ENCODE assay signal across 10 mouse cellular contexts in genomic region chr5:66865229-66865628, GRCm38 (mm10).
DNase-seq lines count a peak whose midpoint lies in the region; ATAC-seq lines count a peak whose summit lies in the region.
"Had no signal": no experiment of that assay in that cellular context is flagged by ENCODE, and none has a peak within 500 bp of the region (broad histone marks: within the 10 kb centered on the region; RNA-seq: fewer than 3 reads in every experiment).

No protein-coding gene starts in this region.

- no peaks in the 10 kb centered on the region for H3K9me3 ChIP-seq in hindbrain, embryonic 14.5 days (ENCODE audit: control insufficient read depth, low read length)
- H3K9me3 ChIP-seq in hindbrain, embryonic 12.5 days (replicated peaks) = no peaks in the 10 kb centered on the region
- no peaks in the 10 kb centered on the region for H3K9me3 ChIP-seq in midbrain, embryonic 15.5 days
- H3K9me3 ChIP-seq in embryonic facial prominence, embryonic 10.5 days = no peaks in the 10 kb centered on the region
- H3K9me3 ChIP-seq: liver, embryonic 12.5 days had no signal

- peak; percentile 44; the same call in 1 of the 2 replicates for ATAC-seq in hindbrain, embryonic 14.5 days (ENCODE audit: low FRiP score)
- ATAC-seq in hindbrain, embryonic 12.5 days (ENCODE audit: low FRiP score) = no peak
- peak; percentile 82 for ATAC-seq in midbrain, embryonic 15.5 days (replicated peaks)
- ATAC-seq: liver, embryonic 12.5 days had no signal

- no peak overlapping the region for H3K27ac ChIP-seq in hindbrain, embryonic 14.5 days
- H3K27ac ChIP-seq in hindbrain, embryonic 12.5 days = no peak overlapping the region
- peak overlapping the region; percentile 31; the same call in 1 of the 2 replicates for H3K27ac ChIP-seq in midbrain, embryonic 15.5 days
- H3K27ac ChIP-seq in embryonic facial prominence, embryonic 10.5 days (replicated peaks) = no peak overlapping the region
- H3K27ac ChIP-seq: liver, embryonic 12.5 days had no signal

- no peaks in the 10 kb centered on the region for H3K36me3 ChIP-seq in hindbrain, embryonic 14.5 days (replicated peaks; ENCODE audit: control insufficient read depth, insufficient read depth)
- no peaks in the 10 kb centered on the region for H3K36me3 ChIP-seq in hindbrain, embryonic 12.5 days
- no peaks in the 10 kb centered on the region for H3K36me3 ChIP-seq in midbrain, embryonic 15.5 days (replicated peaks)
- no peaks in the 10 kb centered on the region for H3K36me3 ChIP-seq in embryonic facial prominence, embryonic 10.5 days (replicated peaks)
- H3K36me3 ChIP-seq: liver, embryonic 12.5 days had no signal

- DNase-seq in hindbrain, embryonic 14.5 days (ENCODE audit: low spot score) = peak; percentile 43
- DNase-seq in ZHBTc4 (ENCODE audit: low read depth, low spot score) = peak; percentile 33
- DNase-seq in frontal cortex, adult 2 months (ENCODE audit: extremely low spot score in 1 of 2, low spot score in 1 of 2) = peak; percentile 37 to 53
- no peak for DNase-seq in gastrocnemius, postnatal 10 days
- no peak for DNase-seq in thymus, postnatal 36 days
- no peak for DNase-seq in embryonic facial prominence, embryonic 10.5 days (ENCODE audit: low spot score)
- DNase-seq: adrenal gland, postnatal 10 days had no signal

- H3K4me2 ChIP-seq in hindbrain, embryonic 14.5 days (replicated peaks) = no peak overlapping the region
- no peak overlapping the region for H3K4me2 ChIP-seq in hindbrain, embryonic 12.5 days (replicated peaks)
- no peak overlapping the region for H3K4me2 ChIP-seq in midbrain, embryonic 15.5 days
- H3K4me2 ChIP-seq: liver, embryonic 12.5 days had no signal

- no peaks in the 10 kb centered on the region for H3K27me3 ChIP-seq in hindbrain, embryonic 14.5 days (ENCODE audit: control insufficient read depth, insufficient read depth, low read length)
- H3K27me3 ChIP-seq in hindbrain, embryonic 12.5 days = no peaks in the 10 kb centered on the region
- no peaks in the 10 kb centered on the region for H3K27me3 ChIP-seq in midbrain, embryonic 15.5 days (replicated peaks)
- H3K27me3 ChIP-seq in embryonic facial prominence, embryonic 10.5 days (replicated peaks; ENCODE audit: low read depth, poor library complexity, severe bottlenecking) = no peaks in the 10 kb centered on the region
- H3K27me3 ChIP-seq: liver, embryonic 12.5 days had no signal

- peaks cover 26% of the 10 kb centered on the region for H3K4me1 ChIP-seq in hindbrain, embryonic 14.5 days (replicated peaks; ENCODE audit: control insufficient read depth, insufficient read depth, low read length)
- H3K4me1 ChIP-seq in hindbrain, embryonic 12.5 days = peaks cover 31% of the 10 kb centered on the region
- peaks cover 18% of the 10 kb centered on the region for H3K4me1 ChIP-seq in midbrain, embryonic 15.5 days
- H3K4me1 ChIP-seq in embryonic facial prominence, embryonic 10.5 days = peaks cover 19% of the 10 kb centered on the region
- H3K4me1 ChIP-seq: liver, embryonic 12.5 days had no signal

- WGBS in hindbrain, embryonic 14.5 days = 31% methylated on average over 5 of the region's 5 CpGs
- 47% methylated on average over 5 of the region's 5 CpGs for WGBS in hindbrain, embryonic 12.5 days
- 30% methylated on average over 5 of the region's 5 CpGs for WGBS in midbrain, embryonic 15.5 days
- WGBS in embryonic facial prominence, embryonic 10.5 days = 60% methylated on average over 5 of the region's 5 CpGs

- no peak overlapping the region for H3K4me3 ChIP-seq in hindbrain, embryonic 14.5 days (replicated peaks; ENCODE audit: low read length)
- no peak overlapping the region for H3K4me3 ChIP-seq in hindbrain, embryonic 12.5 days
- H3K4me3 ChIP-seq in midbrain, embryonic 15.5 days = no peak overlapping the region
- H3K4me3 ChIP-seq in embryonic facial prominence, embryonic 10.5 days = no peak overlapping the region
- H3K4me3 ChIP-seq: liver, embryonic 12.5 days had no signal

- no peak overlapping the region for H3K9ac ChIP-seq in hindbrain, embryonic 14.5 days
- H3K9ac ChIP-seq in hindbrain, embryonic 12.5 days = no peak overlapping the region
- H3K9ac ChIP-seq in midbrain, embryonic 15.5 days = no peak overlapping the region
- H3K9ac ChIP-seq: liver, embryonic 12.5 days had no signal

Comparison
In these comparisons a context has a peak if more than half of its experiments do, and no peak if none do; other contexts are left out.
1. DNase-seq: peak in hindbrain, embryonic 14.5 days (single experiment), ZHBTc4 (single experiment) and frontal cortex, adult 2 months (2 of 2); none in gastrocnemius, postnatal 10 days (single experiment), thymus, postnatal 36 days (0 of 2) and embryonic facial prominence, embryonic 10.5 days (single experiment).